ENCODE assay signal across 46 mouse cellular contexts in the genomic region with DNA sequence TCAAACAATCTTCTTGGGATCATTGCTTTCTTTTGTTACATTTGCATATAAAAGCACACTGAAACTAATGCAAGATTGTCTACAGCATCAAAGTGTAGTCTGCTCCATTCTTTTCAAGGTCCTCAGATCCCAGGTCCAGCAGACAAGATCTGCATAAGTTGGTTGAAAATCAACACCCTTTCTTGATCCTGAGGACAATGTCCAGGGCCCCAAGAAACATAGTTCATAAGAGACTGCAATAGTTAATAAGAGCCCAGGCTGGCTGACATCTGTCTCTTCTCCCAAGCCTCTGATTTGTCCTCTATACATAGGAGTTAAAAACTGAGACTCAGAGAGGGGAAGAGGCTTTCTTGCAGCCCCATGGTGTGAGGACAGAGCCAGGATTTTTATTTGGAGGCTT. TPM values are rescaled to one million over a fixed set of nuclear protein-coding genes. Genes with fewer than 3 reads are reported as not detected.
"Had no signal": no experiment of that assay in that cellular context is flagged by ENCODE, and none has a peak within 500 bp of the region (broad histone marks: within the 10 kb centered on the region; RNA-seq: fewer than 3 reads in every experiment).

No protein-coding gene starts in this region.

- H3K27ac ChIP-seq: limb, embryonic 10.5 days; limb, embryonic 12.5 days; limb, embryonic 13.5 days; limb, embryonic 15.5 days; liver, embryonic 12.5 days; liver, embryonic 13.5 days; liver, embryonic 14.5 days; liver, embryonic 15.5 days; lung, embryonic 15.5 days; macrophage; midbrain, embryonic 10.5 days; midbrain, embryonic 12.5 days; midbrain, embryonic 13.5 days; midbrain, embryonic 15.5 days; neural tube, embryonic 12.5 days had no signal

- ATAC-seq: liver, embryonic 12.5 days; lung, postnatal 0 days; midbrain, embryonic 13.5 days; midbrain, embryonic 15.5 days; midbrain, embryonic 16.5 days had no signal

- H3K9me3 ChIP-seq: limb, embryonic 10.5 days; limb, embryonic 12.5 days; limb, embryonic 13.5 days; limb, embryonic 15.5 days; liver, embryonic 12.5 days; liver, embryonic 13.5 days; liver, embryonic 15.5 days; lung, embryonic 15.5 days; midbrain, embryonic 10.5 days; midbrain, embryonic 12.5 days; midbrain, embryonic 13.5 days; midbrain, embryonic 15.5 days; neural tube, embryonic 12.5 days had no signal

- H3K4me1 ChIP-seq: limb, embryonic 10.5 days; limb, embryonic 12.5 days; limb, embryonic 13.5 days; limb, embryonic 15.5 days; liver, embryonic 12.5 days; liver, embryonic 13.5 days; liver, embryonic 15.5 days; lung, embryonic 15.5 days; megakaryocyte, embryonic 14.5 days; midbrain, embryonic 10.5 days; midbrain, embryonic 12.5 days; midbrain, embryonic 13.5 days; midbrain, embryonic 15.5 days; neural tube, embryonic 12.5 days had no signal

- H3K9ac ChIP-seq: limb, embryonic 12.5 days; limb, embryonic 13.5 days; limb, embryonic 15.5 days; liver, embryonic 12.5 days; liver, embryonic 13.5 days; liver, embryonic 14.5 days; liver, embryonic 15.5 days; lung, embryonic 14.5 days; lung, embryonic 15.5 days; midbrain, embryonic 12.5 days; midbrain, embryonic 13.5 days; midbrain, embryonic 15.5 days; neural tube, embryonic 12.5 days had no signal

- H3K36me3 ChIP-seq: limb, embryonic 10.5 days; limb, embryonic 12.5 days; limb, embryonic 13.5 days; limb, embryonic 15.5 days; liver, embryonic 12.5 days; liver, embryonic 13.5 days; liver, embryonic 15.5 days; lung, embryonic 15.5 days; midbrain, embryonic 10.5 days; midbrain, embryonic 12.5 days; midbrain, embryonic 13.5 days; midbrain, embryonic 15.5 days; neural tube, embryonic 12.5 days had no signal

- H3K4me3 ChIP-seq: limb, embryonic 10.5 days; limb, embryonic 12.5 days; limb, embryonic 13.5 days; limb, embryonic 15.5 days; liver, embryonic 12.5 days; liver, embryonic 13.5 days; liver, embryonic 15.5 days; lung, embryonic 15.5 days; megakaryocyte, embryonic 14.5 days; midbrain, embryonic 10.5 days; midbrain, embryonic 12.5 days; midbrain, embryonic 13.5 days; midbrain, embryonic 15.5 days; myocyte; neural tube, embryonic 12.5 days had no signal

- H3K4me2 ChIP-seq: limb, embryonic 12.5 days; limb, embryonic 13.5 days; limb, embryonic 15.5 days; liver, embryonic 11.5 days; liver, embryonic 12.5 days; liver, embryonic 13.5 days; liver, embryonic 15.5 days; lung, embryonic 14.5 days; lung, embryonic 15.5 days; midbrain, embryonic 11.5 days; midbrain, embryonic 12.5 days; midbrain, embryonic 13.5 days; midbrain, embryonic 15.5 days; neural tube, embryonic 12.5 days had no signal

- DNase-seq: left cerebral cortex, postnatal 4 days; liver; liver, embryonic 13.5 days; lung, adult 18-20 months; lung, adult 2 months; lung, embryonic 14.5 days; lung, postnatal 10 days; lung, postnatal 14 days; lung, postnatal 36 days; lung, postnatal 4 days; midbrain, embryonic 14.5 days had no signal

- H3K27me3 ChIP-seq: limb, embryonic 12.5 days; limb, embryonic 13.5 days; limb, embryonic 15.5 days; liver, embryonic 12.5 days; liver, embryonic 13.5 days; liver, embryonic 15.5 days; lung, embryonic 15.5 days; midbrain, embryonic 12.5 days; midbrain, embryonic 13.5 days; midbrain, embryonic 15.5 days; neural tube, embryonic 12.5 days had no signal

RNA-seq across cellular contexts. Expression of a gene that starts 14.6 kb away (rescaled TPM):
- total RNA-seq: left cerebral cortex, adult 8-10 months; left cerebral cortex, postnatal 10 days; left cerebral cortex, postnatal 14 days; left cerebral cortex, postnatal 25 days; left cerebral cortex, postnatal 36 days; left cerebral cortex, postnatal 4 days; megakaryocyte progenitor cell, adult 5-6 weeks; megakaryocyte, adult 5-6 weeks; megakaryocyte-erythroid progenitor cell, adult 5-6 weeks; midbrain, postnatal 0 days; monocyte, adult 5-6 weeks had no signal
- polyA plus RNA-seq: limb, embryonic 10.5 days; limb, embryonic 11.5 days; limb, embryonic 12.5 days; limb, embryonic 13.5 days; limb, embryonic 14.5 days; limb, embryonic 15.5 days; liver, embryonic 11.5 days; liver, embryonic 12.5 days; liver, embryonic 13.5 days; liver, embryonic 14.5 days; liver, embryonic 15.5 days; liver, embryonic 16.5 days; lung, embryonic 14.5 days; lung, embryonic 15.5 days; lung, embryonic 16.5 days; lung, postnatal 0 days; macrophage; midbrain, embryonic 10.5 days; midbrain, embryonic 11.5 days; midbrain, embryonic 12.5 days; midbrain, embryonic 13.5 days; midbrain, embryonic 14.5 days; midbrain, embryonic 15.5 days; midbrain, embryonic 16.5 days; midbrain, postnatal 0 days; myocyte; neural tube, embryonic 11.5 days; neural tube, embryonic 12.5 days had no signal

RNA-seq across cellular contexts. Expression of a gene that starts 20.6 kb away (rescaled TPM):
- total RNA-seq: left cerebral cortex, adult 8-10 months; left cerebral cortex, postnatal 10 days; left cerebral cortex, postnatal 14 days; left cerebral cortex, postnatal 25 days; left cerebral cortex, postnatal 36 days; left cerebral cortex, postnatal 4 days; megakaryocyte progenitor cell, adult 5-6 weeks; megakaryocyte, adult 5-6 weeks; megakaryocyte-erythroid progenitor cell, adult 5-6 weeks; midbrain, postnatal 0 days; monocyte, adult 5-6 weeks had no signal
- polyA plus RNA-seq: limb, embryonic 10.5 days; limb, embryonic 11.5 days; limb, embryonic 12.5 days; limb, embryonic 13.5 days; limb, embryonic 14.5 days; limb, embryonic 15.5 days; liver, embryonic 11.5 days; liver, embryonic 12.5 days; lung, embryonic 14.5 days; lung, embryonic 15.5 days; lung, embryonic 16.5 days; lung, postnatal 0 days; macrophage; midbrain, embryonic 10.5 days; midbrain, embryonic 11.5 days; midbrain, embryonic 12.5 days; midbrain, embryonic 13.5 days; midbrain, embryonic 14.5 days; midbrain, embryonic 15.5 days; midbrain, embryonic 16.5 days; midbrain, postnatal 0 days; myocyte; neural tube, embryonic 11.5 days; neural tube, embryonic 12.5 days had no signal
